In genomic region chr4:44982440-44983130, GRCm38 (mm10) we compare ENCODE assay signal across 11 mouse cellular contexts. TPM values are rescaled to one million over a fixed set of nuclear protein-coding genes. Genes with fewer than 3 reads are reported as not detected.
DNase-seq lines count a peak whose midpoint lies in the region; ATAC-seq and TF ChIP-seq lines count a peak whose summit lies in the region.
"Had no signal": no experiment of that assay in that cellular context is flagged by ENCODE, and none has a peak within 500 bp of the region (broad histone marks: within the 10 kb centered on the region; RNA-seq: fewer than 3 reads in every experiment).

No protein-coding gene starts in this region.

- 75% methylated on average over 11 of the region's 11 CpGs for WGBS in forebrain, embryonic 11.5 days
- 75% methylated on average over 11 of the region's 11 CpGs for WGBS in forebrain, postnatal 0 days
- 75% methylated on average over 11 of the region's 11 CpGs for WGBS in midbrain, embryonic 13.5 days
- 75% methylated on average over 11 of the region's 11 CpGs for WGBS in midbrain, embryonic 15.5 days
- 81% methylated on average over 11 of the region's 11 CpGs for WGBS in limb, embryonic 10.5 days

- no peaks in the 10 kb centered on the region for H3K36me3 ChIP-seq in forebrain, embryonic 11.5 days (ENCODE audit: control insufficient read depth, insufficient read depth, low read length)
- no peaks in the 10 kb centered on the region; the same call in 1 of the 2 replicates for H3K36me3 ChIP-seq in forebrain, postnatal 0 days (ENCODE audit: insufficient read depth)
- H3K36me3 ChIP-seq in midbrain, embryonic 13.5 days = peaks cover 12% of the 10 kb centered on the region; the same call in 1 of the 2 replicates
- H3K36me3 ChIP-seq in midbrain, embryonic 15.5 days (replicated peaks) = no peaks in the 10 kb centered on the region
- H3K36me3 ChIP-seq in limb, embryonic 10.5 days = peaks cover 42% of the 10 kb centered on the region

- no peak for ATAC-seq in forebrain, embryonic 11.5 days (replicated peaks; ENCODE audit: low FRiP score)
- no peak for ATAC-seq in forebrain, postnatal 0 days
- no peak for ATAC-seq in midbrain, embryonic 13.5 days
- ATAC-seq in midbrain, embryonic 15.5 days (replicated peaks) = no peak

- TF ChIP-seq CTCF in forebrain, postnatal 0 days (IDR thresholded peaks at IDR 0.05; ENCODE audit: low read depth) = no peak

- H3K9ac ChIP-seq in forebrain, embryonic 11.5 days (ENCODE audit: low read length) = no peak overlapping the region; the same call in 1 of the 2 replicates
- H3K9ac ChIP-seq in forebrain, postnatal 0 days = no peak overlapping the region
- no peak overlapping the region for H3K9ac ChIP-seq in midbrain, embryonic 13.5 days (replicated peaks)
- H3K9ac ChIP-seq in midbrain, embryonic 15.5 days = no peak overlapping the region

- DNase-seq in forebrain, embryonic 11.5 days (ENCODE audit: low spot score) = no peak
- DNase-seq in forebrain, postnatal 0 days = no peak
- DNase-seq in limb, embryonic 10.5 days (ENCODE audit: low spot score) = no peak
- peak; percentile 80 for DNase-seq in yolk sac, embryonic 10.5 days (ENCODE audit: low spot score)
- DNase-seq in spleen, adult 12 weeks (ENCODE audit: low spot score) = no peak
- no peak for DNase-seq in adrenal gland, postnatal 36 days
- DNase-seq: gastrocnemius, postnatal 14 days; lung, postnatal 14 days; right cerebral cortex, postnatal 4 days had no signal

- no peaks in the 10 kb centered on the region for H3K9me3 ChIP-seq in forebrain, embryonic 11.5 days (ENCODE audit: control insufficient read depth, low read length)
- no peaks in the 10 kb centered on the region for H3K9me3 ChIP-seq in forebrain, postnatal 0 days (ENCODE audit: low read length)
- no peaks in the 10 kb centered on the region for H3K9me3 ChIP-seq in midbrain, embryonic 13.5 days
- no peaks in the 10 kb centered on the region for H3K9me3 ChIP-seq in midbrain, embryonic 15.5 days
- H3K9me3 ChIP-seq in limb, embryonic 10.5 days (replicated peaks) = no peaks in the 10 kb centered on the region

- H3K4me3 ChIP-seq in forebrain, embryonic 11.5 days (ENCODE audit: low read depth, low read length) = no peak overlapping the region
- no peak overlapping the region for H3K4me3 ChIP-seq in forebrain, postnatal 0 days (ENCODE audit: low read depth, low read length)
- H3K4me3 ChIP-seq in midbrain, embryonic 13.5 days (replicated peaks) = no peak overlapping the region
- no peak overlapping the region for H3K4me3 ChIP-seq in midbrain, embryonic 15.5 days
- H3K4me3 ChIP-seq in limb, embryonic 10.5 days = peak overlapping the region; percentile 88

- H3K27ac ChIP-seq in forebrain, embryonic 11.5 days (ENCODE audit: low read depth, low read length) = no peak overlapping the region
- no peak overlapping the region for H3K27ac ChIP-seq in forebrain, postnatal 0 days (ENCODE audit: low read depth, low read length)
- no peak overlapping the region for H3K27ac ChIP-seq in midbrain, embryonic 13.5 days
- no peak overlapping the region for H3K27ac ChIP-seq in midbrain, embryonic 15.5 days
- peak overlapping the region; percentile 94 for H3K27ac ChIP-seq in limb, embryonic 10.5 days

- no peaks in the 10 kb centered on the region for H3K27me3 ChIP-seq in forebrain, embryonic 11.5 days (ENCODE audit: control insufficient read depth, insufficient read depth, low read length)
- H3K27me3 ChIP-seq in forebrain, postnatal 0 days (ENCODE audit: insufficient read depth, low read length) = no peaks in the 10 kb centered on the region
- H3K27me3 ChIP-seq in midbrain, embryonic 13.5 days = no peaks in the 10 kb centered on the region
- no peaks in the 10 kb centered on the region for H3K27me3 ChIP-seq in midbrain, embryonic 15.5 days (replicated peaks)
- no peaks in the 10 kb centered on the region for H3K27me3 ChIP-seq in limb, embryonic 10.5 days (ENCODE audit: low read depth, poor library complexity, severe bottlenecking)

- H3K4me1 ChIP-seq in forebrain, embryonic 11.5 days (replicated peaks; ENCODE audit: control insufficient read depth, insufficient read depth, low read length) = no peaks in the 10 kb centered on the region
- peaks cover 8% of the 10 kb centered on the region; the same call in 1 of the 2 replicates for H3K4me1 ChIP-seq in forebrain, postnatal 0 days (ENCODE audit: insufficient read depth)
- H3K4me1 ChIP-seq in midbrain, embryonic 13.5 days (replicated peaks) = peaks cover 27% of the 10 kb centered on the region
- H3K4me1 ChIP-seq in midbrain, embryonic 15.5 days = peaks cover 16% of the 10 kb centered on the region
- peaks cover 38% of the 10 kb centered on the region for H3K4me1 ChIP-seq in limb, embryonic 10.5 days

- H3K4me2 ChIP-seq in forebrain, embryonic 11.5 days (ENCODE audit: low read depth, low read length, severe bottlenecking) = 0 out of 2 replicates have a peak overlapping the region, but pooled peaks have one; percentile 3
- H3K4me2 ChIP-seq in forebrain, postnatal 0 days (ENCODE audit: low read depth) = no peak overlapping the region
- peak overlapping the region; percentile 85; the same call in 1 of the 2 replicates for H3K4me2 ChIP-seq in midbrain, embryonic 13.5 days (replicated peaks)
- no peak overlapping the region for H3K4me2 ChIP-seq in midbrain, embryonic 15.5 days

RNA-seq across cellular contexts. Expression of gene Grhpr, which starts 1.4 kb away (rescaled TPM):
- 48.6 and 48.8 TPM in 2 replicates for polyA plus RNA-seq in forebrain, embryonic 11.5 days (2014; fragmentation: Nextera tagmentation; extraction: Ambion mirVana)
- 13.5 and 18.2 TPM in 2 replicates for total RNA-seq in forebrain, postnatal 0 days (2014; rRNA removed)
- polyA plus RNA-seq in forebrain, postnatal 0 days (2015; fragmentation: Nextera tagmentation; extraction: Ambion mirVana) = 22.9 and 25.6 TPM in 2 replicates
- polyA plus RNA-seq in midbrain, embryonic 13.5 days (2015; fragmentation: Nextera tagmentation; extraction: Ambion mirVana) = 20.7 and 23.0 TPM in 2 replicates
- polyA plus RNA-seq in midbrain, embryonic 15.5 days (2015; fragmentation: Nextera tagmentation; extraction: Ambion mirVana) = 21.9 and 24.5 TPM in 2 replicates
- 80.9 and 91.8 TPM in 2 replicates for polyA plus RNA-seq in limb, embryonic 10.5 days (2016; fragmentation: Nextera tagmentation; extraction: Ambion mirVana)
- 100 to 1,000 TPM; 176 to 181 TPM for total RNA-seq in adrenal gland, postnatal 36 days (2021)

RNA-seq across cellular contexts. Expression of gene Zbtb5, which starts 29.6 kb away (rescaled TPM):
- 44.9 and 45.4 TPM in 2 replicates for polyA plus RNA-seq in forebrain, embryonic 11.5 days (2014; fragmentation: Nextera tagmentation; extraction: Ambion mirVana)
- 44.5 and 49.7 TPM in 2 replicates for total RNA-seq in forebrain, postnatal 0 days (2014; rRNA removed)
- polyA plus RNA-seq in forebrain, postnatal 0 days (2015; fragmentation: Nextera tagmentation; extraction: Ambion mirVana) = 28.7 and 32.1 TPM in 2 replicates
- 52.1 and 54.8 TPM in 2 replicates for polyA plus RNA-seq in midbrain, embryonic 13.5 days (2015; fragmentation: Nextera tagmentation; extraction: Ambion mirVana)
- 50.0 and 53.7 TPM in 2 replicates for polyA plus RNA-seq in midbrain, embryonic 15.5 days (2015; fragmentation: Nextera tagmentation; extraction: Ambion mirVana)
- 35.5 and 43.0 TPM in 2 replicates for polyA plus RNA-seq in limb, embryonic 10.5 days (2016; fragmentation: Nextera tagmentation; extraction: Ambion mirVana)
- total RNA-seq in adrenal gland, postnatal 36 days (2021) = 10 to 100 TPM in 1 of 2 experiments, 1 to 10 TPM in 1; 9.1 to 13.1 TPM

RNA-seq across cellular contexts. Expression of gene Polr1e, which starts 35.8 kb away (rescaled TPM):
- 54.5 and 55.2 TPM in 2 replicates for polyA plus RNA-seq in forebrain, embryonic 11.5 days (2014; fragmentation: Nextera tagmentation; extraction: Ambion mirVana)
- total RNA-seq in forebrain, postnatal 0 days (2014; rRNA removed) = 13.4 and 16.5 TPM in 2 replicates
- 23.7 and 25.0 TPM in 2 replicates for polyA plus RNA-seq in forebrain, postnatal 0 days (2015; fragmentation: Nextera tagmentation; extraction: Ambion mirVana)
- polyA plus RNA-seq in midbrain, embryonic 13.5 days (2015; fragmentation: Nextera tagmentation; extraction: Ambion mirVana) = 36.7 and 37.3 TPM in 2 replicates
- polyA plus RNA-seq in midbrain, embryonic 15.5 days (2015; fragmentation: Nextera tagmentation; extraction: Ambion mirVana) = 26.3 and 29.8 TPM in 2 replicates
- 60.8 and 71.9 TPM in 2 replicates for polyA plus RNA-seq in limb, embryonic 10.5 days (2016; fragmentation: Nextera tagmentation; extraction: Ambion mirVana)
- 10 to 100 TPM; 15.9 to 20.4 TPM for total RNA-seq in adrenal gland, postnatal 36 days (2021)

Comparison
In these comparisons a context has a peak if more than half of its experiments do, and no peak if none do; other contexts are left out.
1. H3K4me2 ChIP-seq: peak in forebrain, embryonic 11.5 days (single experiment) and midbrain, embryonic 13.5 days (single experiment); none in forebrain, postnatal 0 days (single experiment) and midbrain, embryonic 15.5 days (single experiment).